Mouse (Mus musculus) liver, embryonic 11.5 days (tissue): ENCODE measurements around the gene Akain1. TPM values are rescaled to one million over a fixed set of nuclear protein-coding genes. Genes with fewer than 3 reads are reported as not detected.

ENCODE experiments used
- polyA plus RNA-seq: library from polyadenylated mRNA; unstranded; fragments of >200 nt; fragmentation: Nextera tagmentation; extraction: Ambion mirVana; gene quantifications from 2 replicates; pipeline ENCODE4 v1.2.1, GENCODE M21; 2014

Gene Akain1
- polyA plus RNA-seq, 1 experiment from 2014 or later, result not detected

Other genes with a start within 250 kb of the Akain1 start
- 19.5 and 21.4 TPM in 2 replicates for gene Zbtb14, start 56.3 kb upstream of the Akain1 start, polyA plus RNA-seq